In genomic region chr17:5077996-5078395, GRCm38 (mm10) we compare ENCODE assay signal across 23 mouse cellular contexts.
A peak's percentile ranks its signal among the peaks of the same experiment; 100 is the strongest.
DNase-seq lines count a peak whose midpoint lies in the region; ATAC-seq lines count a peak whose summit lies in the region.
"Had no signal": no experiment of that assay in that cellular context is flagged by ENCODE, and none has a peak within 500 bp of the region (broad histone marks: within the 10 kb centered on the region; RNA-seq: fewer than 3 reads in every experiment).

No protein-coding gene starts in this region.

- no peak overlapping the region for H3K4me2 ChIP-seq in heart, embryonic 14.5 days (ENCODE audit: low read length)
- no peak overlapping the region for H3K4me2 ChIP-seq in midbrain, embryonic 12.5 days (replicated peaks)
- H3K4me2 ChIP-seq in midbrain, embryonic 15.5 days = no peak overlapping the region
- H3K4me2 ChIP-seq: forebrain, embryonic 12.5 days; stomach, embryonic 15.5 days had no signal

- 73% methylated on average over 9 of the region's 9 CpGs for WGBS in heart, embryonic 14.5 days
- WGBS in midbrain, embryonic 12.5 days = 62% methylated on average over 9 of the region's 9 CpGs
- 52% methylated on average over 9 of the region's 9 CpGs for WGBS in midbrain, embryonic 15.5 days
- 42% methylated on average over 9 of the region's 9 CpGs for WGBS in macrophage (ENCODE audit: missing documents)

- ATAC-seq in heart, embryonic 14.5 days (ENCODE audit: insufficient number of reproducible peaks, insufficient read depth, low FRiP score, low read depth) = no peak
- no peak for ATAC-seq in midbrain, embryonic 12.5 days (ENCODE audit: low FRiP score, low read depth)
- ATAC-seq in midbrain, embryonic 15.5 days (replicated peaks) = no peak
- ATAC-seq: hindbrain, embryonic 16.5 days; intestine, embryonic 16.5 days; lung, postnatal 0 days had no signal

- no peaks in the 10 kb centered on the region for H3K27me3 ChIP-seq in heart, embryonic 14.5 days (ENCODE audit: control insufficient read depth, insufficient read depth, low read length)
- no peaks in the 10 kb centered on the region for H3K27me3 ChIP-seq in midbrain, embryonic 12.5 days
- H3K27me3 ChIP-seq in midbrain, embryonic 15.5 days (replicated peaks) = no peaks in the 10 kb centered on the region
- H3K27me3 ChIP-seq: CH12.LX; forebrain, embryonic 12.5 days; stomach, embryonic 15.5 days had no signal

- H3K36me3 ChIP-seq in heart, embryonic 14.5 days (ENCODE audit: control insufficient read depth, insufficient read depth, low read length) = no peaks in the 10 kb centered on the region
- H3K36me3 ChIP-seq in midbrain, embryonic 12.5 days = no peaks in the 10 kb centered on the region
- H3K36me3 ChIP-seq in midbrain, embryonic 15.5 days (replicated peaks) = no peaks in the 10 kb centered on the region
- no peaks in the 10 kb centered on the region for H3K36me3 ChIP-seq in macrophage (ENCODE audit: inconsistent target)
- H3K36me3 ChIP-seq: forebrain, embryonic 12.5 days; heart, embryonic 10.5 days; stomach, embryonic 15.5 days had no signal

- peak overlapping the region; percentile 8; the same call in 1 of the 2 replicates for H3K9ac ChIP-seq in heart, embryonic 14.5 days (ENCODE audit: low read length)
- no peak overlapping the region for H3K9ac ChIP-seq in midbrain, embryonic 12.5 days (replicated peaks)
- no peak overlapping the region for H3K9ac ChIP-seq in midbrain, embryonic 15.5 days
- H3K9ac ChIP-seq: forebrain, embryonic 12.5 days; liver, embryonic 14.5 days; stomach, embryonic 15.5 days had no signal

- H3K4me3 ChIP-seq in heart, embryonic 14.5 days (ENCODE audit: control insufficient read depth in 1 of 2, insufficient read depth in 1 of 2, low read depth in 1 of 2, low read length in 2 of 2) = no peak overlapping the region
- H3K4me3 ChIP-seq in midbrain, embryonic 12.5 days = no peak overlapping the region
- no peak overlapping the region for H3K4me3 ChIP-seq in midbrain, embryonic 15.5 days
- no peak overlapping the region for H3K4me3 ChIP-seq in macrophage (ENCODE audit: inconsistent target)
- H3K4me3 ChIP-seq: embryonic facial prominence, embryonic 10.5 days; forebrain, embryonic 12.5 days; heart, embryonic 10.5 days; limb, embryonic 10.5 days; stomach, embryonic 15.5 days had no signal

- H3K79me2 ChIP-seq in macrophage (ENCODE audit: inconsistent target) = peaks cover 96% of the 10 kb centered on the region

- H3K9me3 ChIP-seq in heart, embryonic 14.5 days (ENCODE audit: control insufficient read depth, low read length) = no peaks in the 10 kb centered on the region
- no peaks in the 10 kb centered on the region for H3K9me3 ChIP-seq in midbrain, embryonic 12.5 days
- H3K9me3 ChIP-seq in midbrain, embryonic 15.5 days = no peaks in the 10 kb centered on the region
- H3K9me3 ChIP-seq: embryonic facial prominence, embryonic 10.5 days; forebrain, embryonic 12.5 days; heart, embryonic 10.5 days; limb, embryonic 10.5 days; stomach, embryonic 15.5 days had no signal

- H3K4me1 ChIP-seq in heart, embryonic 14.5 days (ENCODE audit: control insufficient read depth in 2 of 2, insufficient read depth in 2 of 2, low read length in 2 of 2) = peaks cover 15 to 57% of the 10 kb centered on the region in 2 experiments
- peaks cover 45% of the 10 kb centered on the region for H3K4me1 ChIP-seq in midbrain, embryonic 12.5 days
- peaks cover 44% of the 10 kb centered on the region for H3K4me1 ChIP-seq in midbrain, embryonic 15.5 days

- no peak overlapping the region for H3K27ac ChIP-seq in heart, embryonic 14.5 days (replicated peaks in 1 of 2; ENCODE audit: control insufficient read depth in 1 of 2, insufficient read depth in 1 of 2, low read depth in 2 of 2, low read length in 2 of 2)
- 0 out of 2 replicates have a peak overlapping the region, but pooled peaks have one; percentile 1 for H3K27ac ChIP-seq in midbrain, embryonic 12.5 days (replicated peaks)
- H3K27ac ChIP-seq in midbrain, embryonic 15.5 days = no peak overlapping the region
- H3K27ac ChIP-seq in macrophage = peak overlapping the region; percentile 49
- H3K27ac ChIP-seq: forebrain, embryonic 12.5 days; heart, embryonic 10.5 days; limb, embryonic 10.5 days; liver, embryonic 14.5 days; stomach, embryonic 15.5 days had no signal

- no peak for DNase-seq in heart, adult 9 months (ENCODE audit: low spot score in 2 of 2)
- DNase-seq in B cell, adult 2 months = peak; percentile 55 to 60
- no peak for DNase-seq in ovary, postnatal 10 days (ENCODE audit: low spot score)
- DNase-seq: gastrocnemius, postnatal 25 days; heart, postnatal 10 days; kidney, postnatal 36 days; layer of hippocampus, adult 9-11 months; right cerebral cortex, adult 18-20 months; thymus, postnatal 14 days had no signal

Comparison
In these comparisons a context has a peak if more than half of its experiments do, and no peak if none do; other contexts are left out.
1. H3K27ac ChIP-seq: peak in midbrain, embryonic 12.5 days (single experiment) and macrophage (single experiment); none in heart, embryonic 14.5 days (0 of 2) and midbrain, embryonic 15.5 days (single experiment).
2. DNase-seq: peak in B cell, adult 2 months (2 of 2); none in heart, adult 9 months (0 of 2) and ovary, postnatal 10 days (single experiment).